Mouse (Mus musculus): ENCODE data around the gene Pfdn5.
"Not testable (repeated sequence)": the region's sequence is repeated elsewhere in the genome, so short reads cannot be mapped to it uniquely, and the experiment has no call there.

Pfdn5 gene

GRCm38 (mm10) chr15:102335254-102335653 is 9.3 kb downstream of the Pfdn5 start:
- no peak for DNase-seq (ENCODE audit: low read depth, low spot score)

- DNase-seq (ENCODE audit: low read depth, low spot score): not testable (repeated sequence)
Observed at GRCm38 (mm10) chr15:102335925-102336324, 10.0 kb downstream of the Pfdn5 start.

- no peak for DNase-seq (ENCODE audit: low read depth, low spot score)
Observed at GRCm38 (mm10) chr15:102336946-102337345, 11.0 kb downstream of the Pfdn5 start.

GRCm38 (mm10) chr15:102339612-102340011 is 13.7 kb downstream of the Pfdn5 start:
- no peak for DNase-seq (ENCODE audit: low read depth, low spot score)

- DNase-seq (ENCODE audit: low read depth, low spot score): no peak
Observed at GRCm38 (mm10) chr15:102341580-102341979, 15.7 kb downstream of the Pfdn5 start.

- DNase-seq (ENCODE audit: low read depth, low spot score): no peak
Observed at GRCm38 (mm10) chr15:102344490-102344889, 18.6 kb downstream of the Pfdn5 start.

- no peak for DNase-seq (ENCODE audit: low read depth, low spot score)
Observed at GRCm38 (mm10) chr15:102346444-102346843, 20.5 kb downstream of the Pfdn5 start.

- peak; percentile 91 for DNase-seq (ENCODE audit: low read depth, low spot score)
Observed at GRCm38 (mm10) chr15:102350138-102350941, 24.4 kb downstream of the Pfdn5 start, which contains the start of gene Aaas. TSS of gene Aaas (minus strand) at chr15:102350771.

- DNase-seq (ENCODE audit: low read depth, low spot score): no peak
Observed at GRCm38 (mm10) chr15:102350942-102351291, 25.0 kb downstream of the Pfdn5 start.

- DNase-seq (ENCODE audit: low read depth, low spot score): no peak
Observed at GRCm38 (mm10) chr15:102352177-102352576, 26.3 kb downstream of the Pfdn5 start.

GRCm38 (mm10) chr15:102353986-102354385 is 28.1 kb downstream of the Pfdn5 start:
- DNase-seq (ENCODE audit: low read depth, low spot score): no peak

GRCm38 (mm10) chr15:102355134-102355870 is 29.4 kb downstream of the Pfdn5 start:
- no peak for DNase-seq (ENCODE audit: low read depth, low spot score)

GRCm38 (mm10) chr15:102355871-102356441 is 30.0 kb downstream of the Pfdn5 start:
- DNase-seq (ENCODE audit: low read depth, low spot score): no peak

GRCm38 (mm10) chr15:102356501-102357325 is 30.8 kb downstream of the Pfdn5 start:
- no peak for DNase-seq (ENCODE audit: low read depth, low spot score)

GRCm38 (mm10) chr15:102358126-102358525 is 32.2 kb downstream of the Pfdn5 start:
- no peak for DNase-seq (ENCODE audit: low read depth, low spot score)

- no peak for DNase-seq (ENCODE audit: low read depth, low spot score)
Observed at GRCm38 (mm10) chr15:102358834-102359233, 32.9 kb downstream of the Pfdn5 start.

GRCm38 (mm10) chr15:102362648-102363047 is 36.7 kb downstream of the Pfdn5 start:
- no peak for DNase-seq (ENCODE audit: low read depth, low spot score)

- DNase-seq (ENCODE audit: low read depth, low spot score): no peak
Observed at GRCm38 (mm10) chr15:102364678-102365077, 38.8 kb downstream of the Pfdn5 start.

- no peak for DNase-seq (ENCODE audit: low read depth, low spot score)
Observed at GRCm38 (mm10) chr15:102366238-102366637, 40.3 kb downstream of the Pfdn5 start.

GRCm38 (mm10) chr15:102366733-102367344 is 40.9 kb downstream of the Pfdn5 start, which contains the start of gene Sp7:
TSS of gene Sp7 (minus strand) at chr15:102367182.
- DNase-seq (ENCODE audit: low read depth, low spot score): no peak

- DNase-seq (ENCODE audit: low read depth, low spot score): no peak
Observed at GRCm38 (mm10) chr15:102369972-102370371, 44.1 kb downstream of the Pfdn5 start.

Measured in brain, embryonic 18.5 days (tissue).